Mouse (Mus musculus) kidney, adult 8-10 months (tissue): ENCODE results near the gene Prkca.
A peak's percentile ranks its signal among the peaks of the same experiment; 100 is the strongest.

Experiments
- DNase-seq, 2 experiments: peaks; one replicate each; pipeline ENCODE4 v3.0.0; 2022

The Prkca gene

GRCm38 (mm10) chr11:108343789-108344462 lies at the start of gene Prkca:
Gene Prkca (minus strand): TSS chr11:108343928.
- DNase-seq = peak; percentile 89 to 92

- DNase-seq = no peak
Measured at GRCm38 (mm10) chr11:108385666-108386024, 41.9 kb upstream of the Prkca start.

GRCm38 (mm10) chr11:108384920-108385665 lies 41.4 kb upstream of the Prkca start:
- no peak for DNase-seq

GRCm38 (mm10) chr11:108382664-108383063 lies 38.9 kb upstream of the Prkca start:
- DNase-seq = no peak

- no peak for DNase-seq
Measured at GRCm38 (mm10) chr11:108378363-108378751, 34.6 kb upstream of the Prkca start.

GRCm38 (mm10) chr11:108377680-108378362 lies 34.1 kb upstream of the Prkca start:
- DNase-seq = peak; percentile 51 to 84

- no peak for DNase-seq
Measured at GRCm38 (mm10) chr11:108376815-108377214, 33.1 kb upstream of the Prkca start.

- no peak for DNase-seq
Measured at GRCm38 (mm10) chr11:108367046-108367445, 23.3 kb upstream of the Prkca start.

- DNase-seq = no peak
Measured at GRCm38 (mm10) chr11:108365600-108365999, 21.9 kb upstream of the Prkca start.

GRCm38 (mm10) chr11:108364945-108365589 lies 21.3 kb upstream of the Prkca start:
- peak; percentile 14 to 20 for DNase-seq

GRCm38 (mm10) chr11:108363991-108364390 lies 20.3 kb upstream of the Prkca start:
- DNase-seq = no peak

GRCm38 (mm10) chr11:108362965-108363364 lies 19.2 kb upstream of the Prkca start:
- DNase-seq = no peak

GRCm38 (mm10) chr11:108360983-108361382 lies 17.3 kb upstream of the Prkca start:
- no peak for DNase-seq

- peak; percentile 38 to 39 for DNase-seq
Measured at GRCm38 (mm10) chr11:108358911-108359310, 15.2 kb upstream of the Prkca start.

- no peak for DNase-seq
Measured at GRCm38 (mm10) chr11:108356020-108356419, 12.3 kb upstream of the Prkca start.

- no peak for DNase-seq
Measured at GRCm38 (mm10) chr11:108352842-108353388, 9.2 kb upstream of the Prkca start.

GRCm38 (mm10) chr11:108350799-108351198 lies 7.1 kb upstream of the Prkca start:
- DNase-seq = no peak

- DNase-seq = no peak
Measured at GRCm38 (mm10) chr11:108345321-108345720, 1.6 kb upstream of the Prkca start.

- no peak for DNase-seq
Measured at GRCm38 (mm10) chr11:108344759-108345158, 1.0 kb upstream of the Prkca start.

GRCm38 (mm10) chr11:108342781-108343768 lies 653 bp downstream of the Prkca start, which contains the start of gene Apoh:
Gene Apoh (plus strand): TSS chr11:108343354.
- peak; percentile 33 to 43 for DNase-seq

- no peak for DNase-seq
Measured at GRCm38 (mm10) chr11:108341783-108342182, 1.9 kb downstream of the Prkca start.

- no peak for DNase-seq
Measured at GRCm38 (mm10) chr11:108340293-108340692, 3.4 kb downstream of the Prkca start.
